Mouse (Mus musculus): ENCODE results near the gene Cep128. TPM values are rescaled to one million over a fixed set of nuclear protein-coding genes. Genes with fewer than 3 reads are reported as not detected.

Cep128 gene
- total and polyA plus RNA-seq, 3 experiments = 8.9 to 16.1 (median 13.5) TPM

DNA sequence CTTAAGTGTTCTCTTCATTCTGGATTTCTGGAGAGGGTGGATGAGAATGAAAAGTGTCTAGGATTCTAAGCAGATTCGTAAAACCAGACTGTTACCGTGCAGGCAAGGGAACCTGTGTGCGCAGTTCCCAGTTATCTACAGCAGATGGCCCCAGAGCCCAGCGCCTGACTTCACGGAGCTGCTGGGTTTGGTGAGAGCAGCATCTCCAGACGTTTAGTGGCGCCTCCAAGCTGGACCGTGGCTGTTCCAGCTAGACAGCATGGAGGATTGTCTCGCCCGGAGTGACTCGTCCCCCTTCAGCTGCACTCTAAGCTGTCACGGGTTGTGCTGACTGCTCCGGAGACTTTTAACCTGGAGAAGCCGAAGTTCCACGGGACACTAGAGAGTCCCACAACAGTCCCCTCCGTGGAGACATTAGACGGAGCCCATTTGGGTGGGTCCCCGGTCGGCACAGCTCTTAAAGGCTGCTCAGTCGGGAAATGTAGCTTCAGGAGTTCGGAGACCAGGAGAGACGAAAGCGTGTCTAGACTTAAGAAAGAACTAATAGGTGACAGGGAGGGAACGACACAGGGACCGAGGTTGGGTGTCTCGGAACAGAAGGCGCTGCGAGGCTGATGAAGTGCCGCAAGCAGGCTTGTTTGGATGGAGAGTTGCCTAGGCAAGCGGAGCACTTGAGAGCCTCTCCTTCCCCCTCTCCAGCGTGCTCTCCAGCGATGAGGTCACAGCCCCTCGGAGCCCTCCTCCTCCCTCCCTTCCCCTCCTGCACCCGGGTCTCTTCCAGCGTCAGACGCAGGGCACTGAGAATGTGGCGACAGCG lies 16.2 kb upstream of the Cep128 start:
- Histone ChIP-seq H3K4me2 (ENCODE audit: insufficient read depth, low read depth, poor library complexity, severe bottlenecking) (peak overlapping the region; percentile 79), H3K9me3 (replicated peaks; ENCODE audit: low read length) (peaks cover 6% of the 10 kb centered on the region), H3K4me1 (ENCODE audit: control insufficient read depth in 1 of 2, insufficient read depth in 2 of 2) (peaks cover 0 to 6% of the 10 kb centered on the region in 2 experiments; a peak in 1 of 4 replicates), H3K4me3 (replicated peaks in 1 of 3; ENCODE audit: low read depth in 2 of 3, low read length in 2 of 3, poor library complexity in 1 of 3) (peak overlapping the region in 2 of 3 experiments; percentile 16 to 23), H3K36me3 (replicated peaks in 1 of 2; ENCODE audit: control insufficient read depth in 1 of 2, insufficient read depth in 1 of 2, low read length in 1 of 2) (no peaks in the 10 kb centered on the region), H3K27me3 (replicated peaks) (peaks cover 2% of the 10 kb centered on the region), H3K79me2 (replicated peaks; ENCODE audit: control insufficient read depth, extremely low read depth, insufficient read depth, poor library complexity, severe bottlenecking) (no peaks in the 10 kb centered on the region), H3K9ac (ENCODE audit: insufficient read depth, low read depth) (0 out of 2 replicates have a peak overlapping the region, but pooled peaks have one; percentile 3), H3K27ac (ENCODE audit: insufficient read depth, low read depth) (no peak overlapping the region)
- DNase-seq (ENCODE audit: extremely low read depth) = peak; percentile 68
- peak; percentile 85 for TF ChIP-seq SMC3 (IDR thresholded peaks at IDR 0.05; ENCODE audit: low read depth, low read length)
- 0 out of 2 replicates have a peak, but pooled peaks have one; percentile 20 for TF ChIP-seq MXI1 (IDR thresholded peaks at IDR 0.05; ENCODE audit: low read depth, low read length)
- TF ChIP-seq ZNF384 (IDR thresholded peaks at IDR 0.05; ENCODE audit: low read depth, low read length) = no peak
- 0 out of 2 replicates have a peak, but pooled peaks have one; percentile 17 for TF ChIP-seq MEF2A (IDR thresholded peaks at IDR 0.05; ENCODE audit: borderline replicate concordance, low read depth, low read length)
- no peak for TF ChIP-seq CHD1 (IDR thresholded peaks at IDR 0.05; ENCODE audit: low read depth, low read length)
- TF ChIP-seq NELFE (IDR thresholded peaks at IDR 0.05; ENCODE audit: low read depth, low read length) = 0 out of 2 replicates have a peak, but pooled peaks have one; percentile 16
- peak; percentile 94 for TF ChIP-seq RAD21 (IDR thresholded peaks at IDR 0.05; ENCODE audit: low read depth, low read length)
- TF ChIP-seq CTCF (conservative IDR thresholded peaks at IDR 0.05 in 1 of 2, IDR thresholded peaks at IDR 0.05 in 1 of 2; ENCODE audit: low read depth in 2 of 2, low read length in 2 of 2) = peak; percentile 62 to 95
- TF ChIP-seq TCF12 (IDR thresholded peaks at IDR 0.05; ENCODE audit: low read depth, low read length) = no peak
- dilution Hi-C loops (cut with MboI; ENCODE audit: extremely low pct_ligation_motif_present, extremely low pct_unique_long_range_greater_than_20kb, low sequenced_read_pairs) (no loop called here), in situ Hi-C loops (cut with MboI; ENCODE audit: low pct_ligation_motif_present, low pct_unique_long_range_greater_than_20kb, low sequenced_read_pairs) (loop anchor here (25.0 kb wide), 3 partner anchors 137 to 387 kb away; partner anchors contain the start of gene Ston2)

DNA sequence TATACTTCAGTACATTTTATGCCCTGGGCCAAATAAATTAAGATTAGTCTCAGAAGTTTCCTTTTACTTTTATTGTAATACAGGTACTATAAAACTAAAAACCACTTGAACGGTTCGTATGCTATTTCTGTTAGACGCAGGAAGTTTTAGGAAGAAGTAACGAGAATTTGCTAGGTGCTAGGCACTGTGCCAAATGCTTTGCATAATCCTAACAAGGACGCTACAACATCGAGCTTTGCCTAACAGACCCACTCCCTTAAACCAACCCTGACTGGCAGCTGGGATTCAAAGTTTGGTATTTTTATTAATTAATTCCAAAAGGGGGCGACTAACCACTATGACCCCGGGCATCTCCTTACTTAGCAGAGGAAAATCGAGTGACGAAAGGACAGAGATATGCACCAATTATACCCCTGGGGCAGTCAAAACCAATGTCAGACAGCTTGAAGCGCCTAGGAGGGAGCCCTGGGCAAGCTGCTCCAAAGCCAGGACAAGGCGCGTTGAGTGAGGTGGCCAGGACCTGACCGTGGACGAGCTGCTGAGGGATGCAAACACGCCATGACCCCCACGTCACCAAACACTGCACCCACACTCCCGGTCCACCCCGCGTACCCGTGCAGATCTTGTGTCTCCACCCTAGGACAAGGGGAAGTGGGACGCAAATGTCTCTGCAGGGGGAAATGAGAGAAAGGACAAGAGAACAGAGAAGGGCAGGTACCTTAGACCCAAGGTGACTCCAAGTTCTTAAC lies 519 bp downstream of the Cep128 start:
- Histone ChIP-seq H3K27ac (ENCODE audit: insufficient read depth, low read depth) (no peak overlapping the region; the same call in 1 of the 2 replicates), H3K79me2 (replicated peaks; ENCODE audit: control insufficient read depth, extremely low read depth, insufficient read depth, poor library complexity, severe bottlenecking) (peaks cover 5% of the 10 kb centered on the region; the same call in 1 of the 2 replicates), H3K4me1 (ENCODE audit: control insufficient read depth in 1 of 2, insufficient read depth in 2 of 2) (peaks cover 4 to 19% of the 10 kb centered on the region in 2 experiments; a peak in 2 of 4 replicates), H3K4me3 (replicated peaks in 1 of 3; ENCODE audit: low read depth in 2 of 3, low read length in 2 of 3, poor library complexity in 1 of 3) (peak overlapping the region; percentile 66 to 98 (median 84)), H3K9ac (ENCODE audit: insufficient read depth, low read depth) (peak overlapping the region; percentile 67), H3K4me2 (ENCODE audit: insufficient read depth, low read depth, poor library complexity, severe bottlenecking) (peak overlapping the region; percentile 69), H3K27me3 (replicated peaks) (no peaks in the 10 kb centered on the region), H3K9me3 (replicated peaks; ENCODE audit: low read length) (no peaks in the 10 kb centered on the region), H3K36me3 (replicated peaks in 1 of 2; ENCODE audit: control insufficient read depth in 1 of 2, insufficient read depth in 1 of 2, low read length in 1 of 2) (peaks cover 3 to 25% of the 10 kb centered on the region in 2 experiments)
- no peak for TF ChIP-seq ZKSCAN1 (IDR thresholded peaks at IDR 0.05; ENCODE audit: borderline replicate concordance, low read depth, low read length)
- 0 out of 2 replicates have a peak, but pooled peaks have one; percentile 18 for TF ChIP-seq NELFE (IDR thresholded peaks at IDR 0.05; ENCODE audit: low read depth, low read length)
- 0 out of 2 replicates have a peak, but pooled peaks have one; percentile 24 for TF ChIP-seq TCF12 (IDR thresholded peaks at IDR 0.05; ENCODE audit: low read depth, low read length)
- TF ChIP-seq BHLHE40 (IDR thresholded peaks at IDR 0.05; ENCODE audit: low read depth, low read length) = peak; percentile 37; the same call in 1 of the 2 replicates
- peak; percentile 4; the same call in 1 of the 2 replicates for TF ChIP-seq IRF4 (IDR thresholded peaks at IDR 0.05; ENCODE audit: low read depth, low read length)
- dilution Hi-C loops (cut with MboI; ENCODE audit: extremely low pct_ligation_motif_present, extremely low pct_unique_long_range_greater_than_20kb, low sequenced_read_pairs) (no loop called here), in situ Hi-C loops (cut with MboI; ENCODE audit: low pct_ligation_motif_present, low pct_unique_long_range_greater_than_20kb, low sequenced_read_pairs) (no loop called here)
- peak; percentile 28 for DNase-seq (ENCODE audit: extremely low read depth)
